Mouse (Mus musculus): ENCODE data around the gene Gm20388.

DNA sequence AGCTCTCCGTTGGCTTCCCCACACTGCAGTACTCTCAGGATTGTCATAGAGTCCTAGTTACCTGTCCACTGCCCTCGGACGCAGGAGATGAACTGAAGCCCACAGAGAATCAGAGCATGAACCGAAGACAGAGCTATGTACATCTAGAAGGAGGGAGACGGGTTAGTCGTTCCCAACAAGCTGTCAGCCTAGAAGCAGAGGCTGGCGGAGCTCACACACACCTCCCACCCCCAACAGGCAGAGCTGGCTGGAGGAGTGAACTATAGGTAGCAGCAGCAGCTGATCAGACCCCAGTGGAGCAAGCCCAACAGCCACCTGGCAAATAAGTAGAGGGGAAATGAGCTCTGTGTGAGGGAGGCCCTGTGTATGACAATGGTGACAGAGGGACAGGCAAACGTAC, 174.1 kb downstream of the Gm20388 start:
- TF ChIP-seq POLR2A (IDR thresholded peaks at IDR 0.05; ENCODE audit: extremely low read depth, insufficient read depth, low read length) (no peak), CTCF (IDR thresholded peaks at IDR 0.05; ENCODE audit: extremely low read depth, insufficient read depth, low read length) (no peak)

Measured in cortical plate, adult 2 months (tissue).